Mouse (Mus musculus) liver, embryonic 14.5 days (tissue): Measurements from ENCODE around the gene Cgnl1.

ENCODE experiments used
- CTCF ChIP-seq: IDR thresholded peaks from 2 replicates; pipeline ENCODE4 v1.5.1; 2016; ENCODE audit warnings: antibody characterized with exemption, low read depth, control low read depth
- EP300 ChIP-seq: IDR thresholded peaks from 2 replicates; pipeline ENCODE4 v1.6.1; 2016; ENCODE audit warnings: antibody characterized with exemption, low read depth

GRCm38 (mm10) chr9:71753981-71754380, 17.4 kb downstream of the Cgnl1 start:
- TF ChIP-seq CTCF (no peak), EP300 (no peak)
